20 mouse cellular contexts compared by ENCODE assay signal in genomic region chr10:17177503-17178278, GRCm38 (mm10).
"Had no signal": no experiment of that assay in that cellular context is flagged by ENCODE, and none has a peak within 500 bp of the region (broad histone marks: within the 10 kb centered on the region; RNA-seq: fewer than 3 reads in every experiment).

No protein-coding gene starts in this region.

- H3K4me1 ChIP-seq: neural tube, embryonic 15.5 days had no signal

- DNase-seq: liver, postnatal 0 days; lung, adult 2 months; lung, postnatal 14 days; lung, postnatal 36 days; right cerebral cortex, adult 18-20 months; right cerebral cortex, postnatal 25 days; right cerebral cortex, postnatal 4 days; spleen, adult 18-20 months; thymus, adult 18-20 months; thymus, postnatal 14 days; thymus, postnatal 36 days had no signal

- ATAC-seq: liver, postnatal 0 days; lung, postnatal 0 days; midbrain, embryonic 16.5 days had no signal

- H3K4me3 ChIP-seq: lung, embryonic 15.5 days; megakaryocyte, embryonic 14.5 days; myocyte; neural tube, embryonic 13.5 days; neural tube, embryonic 15.5 days had no signal

- H3K9ac ChIP-seq: liver, postnatal 0 days; lung, embryonic 15.5 days; neural tube, embryonic 13.5 days; neural tube, embryonic 15.5 days had no signal

- H3K27ac ChIP-seq: lung, embryonic 15.5 days; macrophage; neural tube, embryonic 13.5 days; neural tube, embryonic 15.5 days had no signal

- H3K9me3 ChIP-seq: lung, embryonic 15.5 days; megakaryocyte, embryonic 14.5 days; neural tube, embryonic 13.5 days; neural tube, embryonic 15.5 days had no signal

- H3K4me2 ChIP-seq: lung, embryonic 15.5 days; midbrain, embryonic 11.5 days; neural tube, embryonic 13.5 days; neural tube, embryonic 15.5 days had no signal

- H3K27me3 ChIP-seq: lung, embryonic 15.5 days; megakaryocyte, embryonic 14.5 days; neural tube, embryonic 13.5 days; neural tube, embryonic 15.5 days had no signal

- H3K36me3 ChIP-seq: lung, embryonic 15.5 days; neural tube, embryonic 13.5 days; neural tube, embryonic 15.5 days had no signal
